Mouse (Mus musculus) CH12.LX (cell line): Measurements from ENCODE around the gene Zswim3.

ENCODE experiments used
- CHD2 ChIP-seq: IDR thresholded peaks from 2 replicates; pipeline ENCODE4 v1.6.1; 2011; ENCODE audit warnings: low read length, improper control_type of control experiment
- CTCF ChIP-seq, 2 experiments: IDR thresholded peaks in 1 of 2; conservative IDR thresholded peaks in 1 of 2; 2 replicates each; pipeline ENCODE4 v1.5.1; 2011 to 2012; ENCODE audit warnings: low read depth in 2 of 2, low read length in 2 of 2, improper control_type of control experiment in 1 of 2, inconsistent platforms in 1 of 2, mild to moderate bottlenecking in 1 of 2, moderate library complexity in 1 of 2
- GABPA ChIP-seq: IDR thresholded peaks from 2 replicates; pipeline ENCODE4 v1.6.1; 2012; ENCODE audit warnings: low read depth, low read length, improper control_type of control experiment, inconsistent platforms; ENCODE audit not compliant: insufficient replicate concordance
- HCFC1 ChIP-seq: IDR thresholded peaks from 2 replicates; pipeline ENCODE4 v1.6.1; 2012; ENCODE audit warnings: low read depth, mild to moderate bottlenecking, inconsistent platforms, low read length, improper control_type of control experiment
- JUND ChIP-seq: conservative IDR thresholded peaks from 2 replicates; pipeline ENCODE4 v1.6.1; 2011; ENCODE audit warnings: low read depth, low read length, improper control_type of control experiment
- MAZ ChIP-seq: IDR thresholded peaks from 2 replicates; pipeline ENCODE4 v1.6.1; 2012; ENCODE audit warnings: low read depth, mild to moderate bottlenecking, inconsistent platforms, low read length, improper control_type of control experiment, moderate library complexity
- MEF2A ChIP-seq: IDR thresholded peaks from 2 replicates; pipeline ENCODE4 v1.6.1; 2014; ENCODE audit warnings: low read depth, mild to moderate bottlenecking, inconsistent platforms, low read length, improper control_type of control experiment, borderline replicate concordance
- NELFE ChIP-seq: IDR thresholded peaks from 2 replicates; pipeline ENCODE4 v1.6.1; 2011; ENCODE audit warnings: low read depth, low read length, improper control_type of control experiment
- POLR2A ChIP-seq: IDR thresholded peaks from 2 replicates; pipeline ENCODE4 v1.6.1; 2011; ENCODE audit warnings: low read depth, mild to moderate bottlenecking, improper control_type of control experiment, low read length
- SIN3A ChIP-seq: IDR thresholded peaks from 2 replicates; pipeline ENCODE4 v1.6.1; 2012; ENCODE audit warnings: low read length, improper control_type of control experiment, inconsistent platforms
- USF1 ChIP-seq: IDR thresholded peaks from 2 replicates; pipeline ENCODE4 v1.6.1; 2014; ENCODE audit warnings: low read depth, mild to moderate bottlenecking, inconsistent platforms, low read length, improper control_type of control experiment
- USF2 ChIP-seq: conservative IDR thresholded peaks from 2 replicates; pipeline ENCODE4 v1.6.1; 2011; ENCODE audit warnings: low read depth, low read length, improper control_type of control experiment

- no peak for TF ChIP-seq HCFC1
- TF ChIP-seq USF1: no peak
- no peak for TF ChIP-seq USF2
- no peak for TF ChIP-seq POLR2A
- TF ChIP-seq JUND: no peak
- TF ChIP-seq SIN3A: no peak
- TF ChIP-seq MEF2A: no peak
- no peak for TF ChIP-seq GABPA
- TF ChIP-seq CTCF (conservative IDR thresholded peaks at IDR 0.05 in 1 of 2, IDR thresholded peaks at IDR 0.05 in 1 of 2; ENCODE audit: low read depth in 2 of 2, low read length in 2 of 2): no peak
- TF ChIP-seq NELFE: no peak
- no peak for TF ChIP-seq MAZ
- no peak for TF ChIP-seq CHD2
Measured at GRCm38 (mm10) chr2:164823969-164824368, 19.1 kb downstream of the Zswim3 start.
